Mouse (Mus musculus): ENCODE results near the gene Faf2.
A peak's percentile ranks its signal among the peaks of the same experiment; 100 is the strongest.

Faf2 gene

GRCm38 (mm10) chr13:54681291-54681690 is 59.7 kb downstream of the Faf2 start:
- no peak for DNase-seq

GRCm38 (mm10) chr13:54683301-54683700 is 61.7 kb downstream of the Faf2 start:
- DNase-seq: no peak

GRCm38 (mm10) chr13:54684140-54684896 is 62.7 kb downstream of the Faf2 start:
- no peak for DNase-seq

- DNase-seq: no peak
Observed at GRCm38 (mm10) chr13:54685174-54685573, 63.6 kb downstream of the Faf2 start.

GRCm38 (mm10) chr13:54686139-54687053 is 64.8 kb downstream of the Faf2 start:
- DNase-seq: no peak

GRCm38 (mm10) chr13:54687096-54687495 is 65.5 kb downstream of the Faf2 start:
- peak; percentile 65 for DNase-seq

GRCm38 (mm10) chr13:54687575-54688424 is 66.2 kb downstream of the Faf2 start:
- DNase-seq: peak; percentile 95

GRCm38 (mm10) chr13:54690151-54690740 is 68.7 kb downstream of the Faf2 start:
- DNase-seq: no peak

- no peak for DNase-seq
Observed at GRCm38 (mm10) chr13:54691737-54692136, 70.2 kb downstream of the Faf2 start.

GRCm38 (mm10) chr13:54692711-54693557 is 71.3 kb downstream of the Faf2 start:
- no peak for DNase-seq

- DNase-seq: peak; percentile 99
Observed at GRCm38 (mm10) chr13:54693558-54694347, 72.2 kb downstream of the Faf2 start, which contains the start of gene Rnf44. TSS of gene Rnf44 (minus strand) at chr13:54693907.

GRCm38 (mm10) chr13:54694348-54695060 is 72.9 kb downstream of the Faf2 start:
- DNase-seq: peak; percentile 85

GRCm38 (mm10) chr13:54695479-54696230 is 74.1 kb downstream of the Faf2 start:
- no peak for DNase-seq

GRCm38 (mm10) chr13:54701243-54701642 is 79.7 kb downstream of the Faf2 start, which contains the start of gene Cdhr2:
TSS of gene Cdhr2 (plus strand) at chr13:54701461.
- no peak for DNase-seq

- no peak for DNase-seq
Observed at GRCm38 (mm10) chr13:54702507-54702906, 80.9 kb downstream of the Faf2 start.

- DNase-seq: no peak
Observed at GRCm38 (mm10) chr13:54704890-54705289, 83.3 kb downstream of the Faf2 start.

GRCm38 (mm10) chr13:54710866-54711265 is 89.3 kb downstream of the Faf2 start:
- DNase-seq: no peak
